Mouse (Mus musculus) gastrocnemius, adult 18-20 months (tissue): ENCODE measurements around the gene Zfr. TPM values are rescaled to one million over a fixed set of nuclear protein-coding genes. Genes with fewer than 3 reads are reported as not detected.

Experiments
- microRNA-seq: library from miRNA; unstranded; fragments of <30 nt; microRNA quantifications from one replicate; pipeline ENCODE4 v1.2.0, GENCODE M21; 2021
- total RNA-seq, 2 experiments: library from RNA; stranded (reverse); gene quantifications; 2 replicates each; pipeline ENCODE4 v1.2.3; 2021

Zfr gene
- total RNA-seq, 2 experiments from 2014 or later = 57.8 to 68.4 TPM

Small RNA genes lying within 50 kb of the gene (microRNA-seq; reads per million reads assigned to microRNA genes)
- gene Mir1898 = not detected

Other genes with a start within 250 kb of the Zfr start
- gene Npr3, start 210.5 kb upstream of the Zfr start, total RNA-seq = 1 to 10 TPM; 8.4 to 8.6 TPM
- gene Sub1, start 120.8 kb upstream of the Zfr start, total RNA-seq = 100 to 1,000 TPM in 1 of 2 experiments, 10 to 100 TPM in 1; 85.1 to 119 TPM
- gene Mtmr12, start 87.2 kb downstream of the Zfr start, total RNA-seq = 1 to 10 TPM; 2.2 to 4.0 TPM
- 10 to 100 TPM; 70.2 to 77.9 TPM for gene Golph3, start 203.6 kb downstream of the Zfr start, total RNA-seq
- under 1 TPM; 0.76 to 0.78 TPM for gene 1810049J17Rik, start 204.1 kb downstream of the Zfr start, total RNA-seq